Mouse (Mus musculus) small intestine, adult 2 months (tissue): ENCODE results near the gene Nrp2. TPM values are rescaled to one million over a fixed set of nuclear protein-coding genes. Genes with fewer than 3 reads are reported as not detected.

Experiments
- H3K27ac ChIP-seq: fragments of 200-500 bp; 2 replicates; pipeline ENCODE4 v1.5.1; 2012; ENCODE audit warnings: low read depth, low read length, control low read depth, inconsistent platforms; ENCODE audit not compliant: insufficient read depth
- H3K27me3 ChIP-seq: fragments of 200-500 bp; 2 replicates; pipeline ENCODE4 v1.6.1; 2012; ENCODE audit warnings: mild to moderate bottlenecking, moderate library complexity, low read length, inconsistent platforms; ENCODE audit not compliant: control insufficient read depth, insufficient read depth
- H3K36me3 ChIP-seq: fragments of 200-500 bp; 2 replicates; pipeline ENCODE4 v1.6.1; 2012; ENCODE audit warnings: mild to moderate bottlenecking, low read length, control low read depth, inconsistent platforms; ENCODE audit not compliant: control insufficient read depth, insufficient read depth
- H3K4me1 ChIP-seq: fragments of 200-500 bp; 2 replicates; pipeline ENCODE4 v1.6.1; 2012; ENCODE audit warnings: low read length, inconsistent platforms, mixed read lengths; ENCODE audit not compliant: control insufficient read depth, insufficient read depth, insufficient read length
- H3K4me3 ChIP-seq: fragments of 200-500 bp; 2 replicates; pipeline ENCODE4 v1.5.1; 2012; ENCODE audit warnings: low read depth, mild to moderate bottlenecking, control low read depth, inconsistent platforms, low read length, moderate library complexity
- CTCF ChIP-seq: fragments of 200-500 bp; IDR thresholded peaks from 2 replicates; pipeline ENCODE4 v1.5.1; 2012; ENCODE audit warnings: low read depth, mild to moderate bottlenecking, control low read depth, inconsistent platforms, low read length, moderate library complexity, mixed read lengths; ENCODE audit not compliant: insufficient replicate concordance, insufficient read length; ENCODE audit errors: extremely low read depth
- POLR2A ChIP-seq: fragments of 200-500 bp; IDR thresholded peaks from 2 replicates; pipeline ENCODE4 v1.6.1; 2012; ENCODE audit warnings: low read depth, mild to moderate bottlenecking, control low read depth, inconsistent platforms, low read length, moderate library complexity
- WGBS: fragments of 180-500 bp; shearing (Covaris S2); methylation state at CpG from one replicate; pipeline ENCODE4 v1.1.7; 2018; 5-methylcytosine and 5-hydroxymethylcytosine counted together
- polyA plus RNA-seq: library from polyadenylated mRNA; depleted of rRNA; stranded (reverse); fragments of >200 nt; gene quantifications from 2 replicates; pipeline ENCODE4 v1.2.3, GENCODE M21; 2012

Nrp2 gene
- polyA plus RNA-seq, 1 experiment, result 6.6 TPM

DNA sequence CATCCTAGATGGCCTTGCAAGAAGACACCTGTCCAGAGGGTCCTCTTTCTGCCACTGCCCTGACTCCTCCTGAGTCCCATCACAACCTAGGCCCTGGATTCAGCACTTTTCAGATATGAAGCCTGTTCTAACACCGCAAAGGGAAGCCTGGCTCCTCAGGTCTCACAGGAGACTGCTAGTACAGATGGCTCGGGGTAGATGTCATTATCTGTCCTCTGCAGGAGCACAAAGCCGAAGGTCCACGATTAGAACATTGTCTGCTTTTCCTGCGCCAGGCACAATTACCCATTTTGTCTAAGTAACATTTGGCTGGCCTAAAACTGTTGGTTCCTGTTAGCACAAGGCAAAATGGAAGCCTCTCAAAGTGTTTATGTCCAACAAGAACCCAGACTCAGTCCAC, 97.3 kb downstream of the Nrp2 start:
- WGBS, result 92% methylated on average over 5 of the region's 5 CpGs
- peaks cover 2% of the 10 kb centered on the region; the same call in 1 of the 2 replicates for H3K4me1 ChIP-seq
- TF ChIP-seq CTCF, result no peak
- TF ChIP-seq POLR2A, result no peak

DNA sequence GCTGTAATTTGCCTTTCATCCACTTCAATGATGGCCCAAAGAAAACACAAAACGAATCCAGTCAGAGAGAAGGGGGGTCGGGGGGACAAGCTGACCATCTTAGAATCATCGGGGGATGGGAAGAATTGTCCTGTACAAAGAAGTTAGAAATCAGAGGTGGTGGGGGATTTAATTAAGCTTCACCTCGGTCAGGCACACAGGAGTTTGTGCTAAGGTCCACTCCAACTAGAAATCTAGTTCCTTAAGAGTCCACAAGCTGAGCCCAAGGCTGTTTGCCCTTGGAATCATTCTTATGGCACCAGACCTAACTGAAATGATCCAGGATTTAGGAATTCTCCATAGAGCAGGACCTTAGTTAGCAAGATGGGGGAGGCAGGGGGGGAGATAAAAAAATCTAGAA, 98.3 kb downstream of the Nrp2 start:
- Histone ChIP-seq H3K27ac (no peak overlapping the region), H3K27me3 (no peaks in the 10 kb centered on the region), H3K4me3 (no peak overlapping the region), H3K36me3 (no peaks in the 10 kb centered on the region), H3K4me1 (no peaks in the 10 kb centered on the region)
- no peak for TF ChIP-seq POLR2A
- TF ChIP-seq CTCF, result no peak
- 73% methylated on average over 4 of the region's 4 CpGs for WGBS

More for the DNA sequence above, 97.3 kb downstream of the Nrp2 start:
- H3K36me3 ChIP-seq, result no peaks in the 10 kb centered on the region
- H3K27me3 ChIP-seq, result no peaks in the 10 kb centered on the region
- no peak overlapping the region for H3K27ac ChIP-seq
- H3K4me3 ChIP-seq, result no peak overlapping the region

GRCm38 (mm10) chr1:62801842-62802241, 98.8 kb downstream of the Nrp2 start:
- no peaks in the 10 kb centered on the region for H3K27me3 ChIP-seq
- no peaks in the 10 kb centered on the region for H3K36me3 ChIP-seq
- H3K4me1 ChIP-seq, result no peaks in the 10 kb centered on the region
- WGBS, result 45% methylated on average over 3 of the region's 3 CpGs
- H3K27ac ChIP-seq, result no peak overlapping the region
- no peak overlapping the region for H3K4me3 ChIP-seq
- no peak for TF ChIP-seq POLR2A
- no peak for TF ChIP-seq CTCF

- Histone ChIP-seq H3K36me3 (no peaks in the 10 kb centered on the region), H3K27ac (no peak overlapping the region), H3K27me3 (no peaks in the 10 kb centered on the region), H3K4me1 (no peaks in the 10 kb centered on the region), H3K4me3 (no peak overlapping the region)
- 51% methylated on average over 1 of the region's 1 CpGs for WGBS
- no peak for TF ChIP-seq POLR2A
These were observed 100.5 kb downstream of the Nrp2 start for GRCm38 (mm10) chr1:62803544-62803943.

GRCm38 (mm10) chr1:62806014-62806413, 102.9 kb downstream of the Nrp2 start:
- no peaks in the 10 kb centered on the region for H3K36me3 ChIP-seq
- H3K4me3 ChIP-seq, result no peak overlapping the region
- H3K27ac ChIP-seq, result no peak overlapping the region
- no peaks in the 10 kb centered on the region for H3K4me1 ChIP-seq
- whole genome bisulfite sequencing, result 26% methylated on average over 1 of the region's 1 CpGs
- TF ChIP-seq POLR2A (no peak), CTCF (no peak)
- H3K27me3 ChIP-seq, result no peaks in the 10 kb centered on the region

DNA sequence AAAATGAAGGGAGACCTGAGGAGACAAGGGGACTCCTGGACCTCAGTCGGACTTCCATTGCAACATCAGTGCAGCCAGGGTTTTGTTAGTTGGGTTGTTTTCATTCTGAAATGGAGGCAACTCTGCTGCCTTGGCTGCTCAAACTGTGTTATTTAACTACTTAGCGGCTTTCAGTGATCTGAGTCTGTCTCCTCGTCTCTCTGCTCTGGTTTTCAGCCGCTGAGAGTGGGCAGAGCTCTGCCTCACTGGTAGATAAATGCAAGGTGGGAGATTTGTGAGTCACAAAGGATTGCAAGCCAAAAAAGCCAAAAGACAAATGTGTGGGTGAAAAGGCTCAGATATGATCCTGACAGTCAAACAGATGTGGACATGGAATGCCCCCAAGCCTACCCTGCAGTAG, 105.3 kb downstream of the Nrp2 start:
- H3K27me3 ChIP-seq, result no peaks in the 10 kb centered on the region
- 89% methylated on average over 4 of the region's 4 CpGs for WGBS
- no peak for TF ChIP-seq CTCF
- no peaks in the 10 kb centered on the region for H3K36me3 ChIP-seq
- no peaks in the 10 kb centered on the region for H3K4me1 ChIP-seq
- no peak overlapping the region for H3K27ac ChIP-seq
- no peak overlapping the region for H3K4me3 ChIP-seq

DNA sequence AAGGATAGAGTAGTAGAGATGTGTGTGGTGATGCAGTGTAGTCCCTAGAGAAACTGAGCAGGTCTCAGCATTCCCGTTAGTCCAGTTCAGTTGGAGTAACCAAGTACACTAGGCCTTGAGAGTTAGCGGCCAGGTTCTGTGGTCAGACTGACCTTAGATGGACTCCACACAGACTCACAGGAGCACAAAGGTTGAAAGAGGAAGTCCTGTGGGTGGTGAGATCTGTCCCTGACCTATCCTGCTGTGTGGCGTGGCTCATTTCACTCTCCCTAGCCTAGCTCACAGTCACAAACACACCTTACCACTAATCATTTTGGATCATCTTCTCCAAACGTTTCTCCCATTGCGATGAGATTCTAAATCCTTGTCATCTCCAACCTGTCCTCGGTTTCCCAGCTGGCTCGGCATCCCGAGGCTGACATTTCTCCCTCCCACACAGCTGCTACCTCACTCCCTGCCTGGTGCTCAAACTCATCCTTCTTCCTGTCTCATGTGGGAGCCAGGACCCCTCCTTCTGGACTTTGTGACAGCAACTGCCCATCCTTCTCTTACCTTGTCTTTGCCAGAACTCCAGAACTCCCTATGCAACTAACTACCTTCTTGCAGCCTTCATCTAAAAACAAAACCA, 106.6 kb downstream of the Nrp2 start:
- no peak overlapping the region for H3K27ac ChIP-seq

More for the DNA sequence above, 106.6 kb downstream of the Nrp2 start:
- no peak overlapping the region for H3K4me3 ChIP-seq
- TF ChIP-seq CTCF (no peak), POLR2A (no peak)
- H3K27me3 ChIP-seq, result no peaks in the 10 kb centered on the region
- 78% methylated on average over 8 of the region's 8 CpGs for WGBS
- H3K4me1 ChIP-seq, result no peaks in the 10 kb centered on the region
- H3K36me3 ChIP-seq, result no peaks in the 10 kb centered on the region
